Comparison of ENCODE assay signal across 10 mouse cellular contexts in the genomic region with DNA sequence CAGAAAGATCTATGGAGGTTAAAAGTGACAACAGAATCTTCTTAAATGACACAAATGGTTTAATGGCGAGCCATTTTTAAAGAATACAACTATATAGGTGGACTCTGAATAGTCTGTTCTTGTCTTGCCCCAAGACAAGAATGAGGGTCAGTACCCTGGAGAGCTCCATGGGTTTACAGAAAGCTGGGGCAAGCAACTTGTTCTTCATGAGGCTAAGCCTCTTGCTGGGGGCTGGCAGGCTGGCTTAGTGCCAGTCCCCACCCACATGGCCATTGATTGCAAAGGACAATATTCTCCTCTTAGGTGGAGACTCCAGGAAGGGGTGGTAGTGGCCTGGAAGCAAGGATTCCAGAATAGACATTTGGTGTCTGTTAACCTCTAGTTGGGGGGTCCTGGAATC.
A peak's percentile ranks its signal among the peaks of the same experiment; 100 is the strongest.
DNase-seq lines count a peak whose midpoint lies in the region; ATAC-seq and TF ChIP-seq lines count a peak whose summit lies in the region.
"Had no signal": no experiment of that assay in that cellular context is flagged by ENCODE, and none has a peak within 500 bp of the region (broad histone marks: within the 10 kb centered on the region; RNA-seq: fewer than 3 reads in every experiment).

No protein-coding gene starts in this region.

- H3K4me1 ChIP-seq in heart, postnatal 0 days (ENCODE audit: control insufficient read depth, insufficient read depth), result no peaks in the 10 kb centered on the region
- peaks cover 44% of the 10 kb centered on the region for H3K4me1 ChIP-seq in forebrain, embryonic 13.5 days
- H3K4me1 ChIP-seq: stomach, embryonic 15.5 days had no signal

- no peaks in the 10 kb centered on the region for H3K27me3 ChIP-seq in heart, postnatal 0 days (ENCODE audit: control insufficient read depth, insufficient read depth, low read length)
- no peaks in the 10 kb centered on the region for H3K27me3 ChIP-seq in forebrain, embryonic 13.5 days
- H3K27me3 ChIP-seq: stomach, embryonic 15.5 days had no signal

- no peaks in the 10 kb centered on the region for H3K9me3 ChIP-seq in heart, postnatal 0 days (replicated peaks; ENCODE audit: control insufficient read depth, low read length)
- H3K9me3 ChIP-seq in forebrain, embryonic 13.5 days (replicated peaks), result no peaks in the 10 kb centered on the region
- H3K9me3 ChIP-seq: stomach, embryonic 15.5 days had no signal

- no peak for TF ChIP-seq CTCF in heart, postnatal 0 days (IDR thresholded peaks at IDR 0.05; ENCODE audit: low read depth)

- H3K4me3 ChIP-seq in heart, postnatal 0 days (ENCODE audit: low read depth, low read length), result no peak overlapping the region
- H3K4me3 ChIP-seq in forebrain, embryonic 13.5 days, result no peak overlapping the region
- H3K4me3 ChIP-seq: heart, adult 2 months; stomach, embryonic 15.5 days had no signal

- no peak for TF ChIP-seq EP300 in heart, postnatal 0 days (IDR thresholded peaks at IDR 0.05; ENCODE audit: low read depth)

- DNase-seq in heart, postnatal 0 days (ENCODE audit: low spot score), result peak; percentile 52
- no peak for DNase-seq in heart, postnatal 25 days (ENCODE audit: low spot score)
- DNase-seq in ovary, postnatal 14 days (ENCODE audit: low spot score), result peak; percentile 38
- no peak for DNase-seq in ovary, adult 18-20 months (ENCODE audit: low spot score)
- DNase-seq in embryo, embryonic 11.5 days (ENCODE audit: low read depth, low spot score), result peak; percentile 49
- peak; percentile 60 for DNase-seq in retina, embryonic 14.5 days (ENCODE audit: low spot score)
- no peak for DNase-seq in layer of hippocampus, adult 9-10 months (ENCODE audit: low spot score)
- DNase-seq: heart, adult 2 months had no signal

- no peak for ATAC-seq in heart, postnatal 0 days (ENCODE audit: insufficient read depth, low read depth)
- ATAC-seq in forebrain, embryonic 13.5 days, result no peak

- H3K27ac ChIP-seq in heart, postnatal 0 days (ENCODE audit: low read depth), result no peak overlapping the region
- H3K27ac ChIP-seq in forebrain, embryonic 13.5 days, result no peak overlapping the region
- H3K27ac ChIP-seq: heart, adult 2 months; stomach, embryonic 15.5 days had no signal

- WGBS in heart, postnatal 0 days, result 19% methylated on average over 1 of the region's 1 CpGs
- 58% methylated on average over 1 of the region's 1 CpGs for WGBS in forebrain, embryonic 13.5 days

- H3K4me2 ChIP-seq in heart, postnatal 0 days (ENCODE audit: low read depth, low read length), result no peak overlapping the region
- H3K4me2 ChIP-seq in forebrain, embryonic 13.5 days, result no peak overlapping the region
- H3K4me2 ChIP-seq: stomach, embryonic 15.5 days had no signal

- intact Hi-C loops in heart, postnatal 25 days (cut with DNase I), result no loop called here

- no peak overlapping the region for H3K9ac ChIP-seq in heart, postnatal 0 days (replicated peaks; ENCODE audit: low read depth, low read length)
- no peak overlapping the region for H3K9ac ChIP-seq in forebrain, embryonic 13.5 days
- H3K9ac ChIP-seq: stomach, embryonic 15.5 days had no signal

- no peaks in the 10 kb centered on the region for H3K36me3 ChIP-seq in heart, postnatal 0 days (replicated peaks; ENCODE audit: control insufficient read depth, insufficient read depth, low read length)
- no peaks in the 10 kb centered on the region for H3K36me3 ChIP-seq in forebrain, embryonic 13.5 days (ENCODE audit: poor library complexity, severe bottlenecking)
- H3K36me3 ChIP-seq: stomach, embryonic 15.5 days had no signal

Comparison
In these comparisons a context has a peak if more than half of its experiments do, and no peak if none do; other contexts are left out.
1. DNase-seq: peak in heart, postnatal 0 days (single experiment), ovary, postnatal 14 days (single experiment), embryo, embryonic 11.5 days (single experiment) and retina, embryonic 14.5 days (single experiment); none in heart, postnatal 25 days (single experiment), ovary, adult 18-20 months (single experiment) and layer of hippocampus, adult 9-10 months (single experiment).